Mouse (Mus musculus): ENCODE data around the gene Bach2.

Gene Bach2

DNA sequence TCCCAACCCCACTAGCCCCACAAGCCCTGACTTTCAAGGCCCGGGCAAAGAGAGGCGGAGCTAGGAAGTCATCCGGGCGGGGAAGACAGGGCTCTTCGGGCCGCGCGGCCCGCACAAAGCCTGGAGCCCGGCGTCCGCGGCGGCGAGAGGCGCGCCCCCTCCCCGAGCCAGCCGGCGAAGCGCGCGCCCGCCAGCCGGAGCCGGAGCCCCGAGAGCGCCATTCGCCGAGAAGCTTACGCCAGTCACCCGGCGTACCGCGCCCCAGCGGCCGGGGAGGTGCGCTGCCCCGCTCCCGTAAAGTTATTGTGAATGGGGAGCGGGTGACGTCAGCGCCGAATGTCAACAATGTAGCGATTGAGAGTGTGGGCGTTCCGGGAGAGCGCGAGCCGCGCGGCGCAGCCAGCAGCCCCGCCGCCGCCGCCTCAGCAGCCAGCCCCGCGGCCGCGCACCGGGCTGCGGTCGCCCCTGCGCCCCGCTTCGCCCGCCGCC is at the start of gene Bach2:
Gene Bach2 (plus strand): TSS at position 439 of the 489 bp plus-strand sequence.
- peak; percentile 88 for DNase-seq (ENCODE audit: low read depth)

DNA sequence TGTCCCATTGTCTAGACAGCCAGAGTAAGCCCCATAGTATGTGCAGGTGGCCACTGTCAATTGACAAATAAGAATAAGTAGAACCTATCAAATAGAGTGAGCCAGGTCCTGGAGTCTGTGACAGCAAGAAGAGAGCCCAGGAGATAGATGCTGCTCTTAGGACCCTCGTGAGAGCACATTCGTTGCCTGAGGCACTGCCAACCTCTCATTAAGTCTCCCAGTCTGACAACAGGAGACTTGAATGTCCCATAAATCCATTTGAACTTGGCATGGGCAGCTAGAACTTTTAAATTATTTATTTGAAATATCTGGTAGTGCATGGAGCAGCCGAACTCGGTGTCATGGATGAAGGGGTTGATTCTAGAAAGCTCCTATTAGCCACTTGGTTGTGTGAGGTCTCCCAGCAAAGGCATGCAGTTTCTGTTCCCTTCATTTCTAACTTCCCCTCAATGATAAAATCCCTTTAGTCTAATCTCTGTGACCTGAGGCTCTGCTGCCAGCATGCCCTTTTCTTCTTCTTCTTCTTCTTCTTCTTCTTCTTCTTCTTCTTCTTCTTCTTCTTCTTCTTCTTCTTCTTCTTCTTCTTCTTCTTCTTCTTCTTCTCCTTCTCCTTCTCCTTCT is 49.1 kb upstream of the Bach2 start:
- DNase-seq (ENCODE audit: low read depth) = no peak

GRCm38 (mm10) chr4:32190506-32190905 is 48.1 kb upstream of the Bach2 start:
- no peak for DNase-seq (ENCODE audit: low read depth)

DNA sequence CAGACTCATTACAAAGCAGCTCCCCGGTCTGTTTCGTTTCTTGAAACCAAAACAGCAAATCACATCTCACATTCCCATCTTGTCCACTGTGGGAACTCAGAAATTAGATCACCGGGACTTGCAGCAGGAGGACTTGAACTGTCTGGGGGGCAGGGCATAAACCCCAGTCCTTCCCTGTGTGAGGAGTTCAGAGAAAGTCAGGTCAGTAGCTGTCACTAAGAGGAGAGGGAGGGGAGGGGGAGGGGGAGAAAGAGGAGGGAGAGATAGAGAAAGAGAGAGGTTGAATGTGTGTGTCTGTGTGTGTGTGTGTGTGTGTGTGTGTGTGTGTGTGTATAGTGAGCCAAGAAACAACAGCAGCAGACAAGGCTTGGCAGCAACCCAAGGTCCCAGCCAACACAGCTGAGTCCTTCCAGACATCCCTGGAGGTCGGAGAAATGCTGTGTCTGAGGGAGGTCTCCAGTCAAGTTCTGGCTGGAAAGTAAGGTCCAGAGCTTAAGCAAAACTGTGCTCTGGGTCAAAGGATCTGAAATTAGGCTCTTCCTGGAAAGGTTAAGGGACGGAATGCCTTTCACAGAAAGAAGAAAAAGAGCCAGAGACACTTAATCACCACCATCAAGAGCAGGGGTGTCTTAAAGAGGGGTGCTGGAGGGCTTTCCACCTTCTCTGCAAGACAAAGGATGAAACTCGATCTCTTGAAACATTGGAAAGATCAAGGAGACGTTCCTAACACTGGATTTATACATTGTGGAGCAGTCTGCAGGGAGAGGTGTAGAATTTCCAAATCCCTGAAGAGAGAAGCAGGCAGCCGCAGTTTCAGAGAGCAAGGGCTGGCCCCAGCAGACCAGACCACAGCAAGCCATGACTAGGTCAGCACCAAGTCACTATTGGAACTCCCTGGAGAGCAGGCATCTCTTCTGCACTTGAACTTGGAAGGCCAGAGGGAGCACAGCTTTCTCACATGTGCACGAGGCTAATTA is 42.4 kb upstream of the Bach2 start:
- DNase-seq (ENCODE audit: low read depth) = no peak

DNA sequence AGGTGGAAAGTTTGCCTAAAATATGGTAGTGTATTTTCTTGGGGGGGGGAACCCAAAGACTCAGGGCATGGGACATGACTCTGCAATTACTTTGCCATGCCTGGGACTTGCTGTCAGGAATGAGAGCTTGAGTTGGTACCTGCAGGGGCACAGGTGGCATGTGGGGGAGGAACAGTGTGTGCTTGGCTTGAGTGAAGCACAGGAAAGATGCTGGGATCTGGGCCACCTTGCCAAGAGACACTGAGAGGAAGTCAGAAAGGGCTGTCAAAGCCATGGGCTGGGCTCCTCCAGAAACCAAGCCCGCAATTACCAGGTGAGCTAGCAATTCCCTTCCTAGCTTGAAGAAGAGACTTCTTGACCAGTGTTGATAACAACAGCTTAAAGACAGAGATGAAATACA is 40.6 kb upstream of the Bach2 start:
- DNase-seq (ENCODE audit: low read depth) = no peak

DNA sequence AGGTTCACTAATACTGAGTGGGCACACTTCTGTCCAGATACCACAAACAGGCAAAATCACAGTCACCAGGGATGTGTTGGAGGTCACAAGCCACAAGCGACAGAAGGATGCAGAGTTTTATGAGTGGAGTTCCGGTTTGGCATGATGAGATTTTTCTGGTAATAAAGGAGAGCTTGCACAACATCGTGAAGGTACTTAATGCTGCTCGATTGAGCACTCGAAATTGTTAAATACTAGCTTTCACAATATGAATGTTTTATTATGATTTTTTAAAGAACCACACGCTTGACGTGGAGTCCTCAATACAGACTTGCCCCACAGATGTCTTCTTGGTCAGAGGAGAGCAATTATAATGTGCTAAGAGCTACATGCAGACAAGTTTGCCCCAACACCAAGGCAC is 40.0 kb upstream of the Bach2 start:
- no peak for DNase-seq (ENCODE audit: low read depth)

GRCm38 (mm10) chr4:32199156-32199555 is 39.4 kb upstream of the Bach2 start:
- DNase-seq (ENCODE audit: low read depth) = no peak

GRCm38 (mm10) chr4:32201114-32201513 is 37.5 kb upstream of the Bach2 start:
- no peak for DNase-seq (ENCODE audit: low read depth)

DNA sequence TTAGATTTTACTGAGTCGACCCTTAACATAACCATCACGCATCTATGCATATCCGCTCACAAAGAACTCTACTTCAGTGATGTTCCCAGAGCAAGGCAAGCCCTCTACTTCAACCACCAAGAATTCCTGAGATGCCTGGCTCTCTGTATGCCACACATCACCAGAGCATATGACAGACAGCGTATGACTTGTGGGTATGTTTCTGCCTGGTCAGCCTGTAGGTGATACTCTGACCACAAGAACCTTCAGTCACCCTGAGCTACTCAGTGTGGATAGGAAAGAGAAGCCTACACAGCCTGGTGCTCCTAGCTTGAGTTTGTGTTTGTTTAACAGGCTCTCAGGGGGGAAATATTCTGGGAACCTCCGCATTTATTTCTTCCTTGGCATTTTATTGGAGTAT is 36.2 kb upstream of the Bach2 start:
- DNase-seq (ENCODE audit: low read depth) = no peak

- DNase-seq (ENCODE audit: low read depth) = peak; percentile 53
Observed at GRCm38 (mm10) chr4:32204819-32205218, 33.8 kb upstream of the Bach2 start.

DNA sequence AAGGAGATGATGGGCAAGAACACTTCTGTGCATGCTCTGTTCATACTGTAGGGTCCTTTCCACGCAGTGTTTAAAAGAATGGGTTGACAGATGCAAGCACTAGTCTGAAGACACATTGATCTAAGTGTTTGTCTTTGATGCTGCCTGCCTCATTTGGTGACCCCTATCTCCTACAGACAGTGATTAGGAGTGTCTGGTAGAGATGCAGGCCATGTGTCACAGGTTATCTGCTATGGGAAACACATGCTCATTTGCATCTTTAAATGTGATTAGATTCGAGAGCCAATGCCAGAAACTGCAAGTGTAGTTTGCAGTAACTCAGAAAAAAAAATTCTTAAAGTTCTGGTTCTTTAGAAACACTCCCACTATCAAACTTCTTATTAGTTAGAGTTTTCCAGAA is 32.8 kb upstream of the Bach2 start:
- peak; percentile 29 for DNase-seq (ENCODE audit: low read depth)

GRCm38 (mm10) chr4:32209995-32210394 is 28.6 kb upstream of the Bach2 start:
- DNase-seq (ENCODE audit: low read depth) = no peak

DNA sequence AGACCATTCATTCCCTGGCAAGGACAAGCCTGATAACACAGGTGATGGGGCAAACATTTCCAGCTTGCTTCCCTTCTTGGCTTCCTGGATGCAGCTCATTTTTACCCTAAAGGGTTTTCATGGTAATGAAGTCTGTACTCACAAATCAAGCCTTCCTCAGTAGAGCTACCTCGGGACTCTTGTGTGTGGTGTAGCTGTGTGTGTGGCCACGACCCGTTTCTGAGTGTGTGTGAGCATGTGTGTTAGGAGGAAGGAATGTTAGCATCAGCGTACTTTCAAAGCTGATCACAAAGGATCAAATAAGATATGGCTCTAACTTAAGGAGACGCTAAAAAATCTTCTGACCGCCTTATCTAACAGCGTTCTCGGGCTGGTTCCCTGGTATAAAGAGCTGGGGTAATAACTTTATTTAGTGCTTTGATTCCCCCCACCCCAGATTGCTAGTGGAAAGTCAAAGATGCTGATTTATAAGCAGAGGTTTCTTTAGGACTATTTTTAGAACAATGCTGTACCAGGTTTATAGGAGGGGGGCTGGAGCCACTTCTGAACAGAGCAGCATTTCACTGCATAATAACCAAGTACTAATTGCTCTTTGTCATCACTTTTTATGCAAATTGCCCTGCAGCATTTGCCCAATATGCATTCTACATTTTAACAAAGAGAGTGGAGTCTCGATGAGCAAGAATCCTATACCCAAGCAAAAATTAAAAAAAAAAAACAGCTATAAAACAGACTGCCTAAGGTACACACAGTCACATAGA is 28.0 kb upstream of the Bach2 start:
- no peak for DNase-seq (ENCODE audit: low read depth)

DNA sequence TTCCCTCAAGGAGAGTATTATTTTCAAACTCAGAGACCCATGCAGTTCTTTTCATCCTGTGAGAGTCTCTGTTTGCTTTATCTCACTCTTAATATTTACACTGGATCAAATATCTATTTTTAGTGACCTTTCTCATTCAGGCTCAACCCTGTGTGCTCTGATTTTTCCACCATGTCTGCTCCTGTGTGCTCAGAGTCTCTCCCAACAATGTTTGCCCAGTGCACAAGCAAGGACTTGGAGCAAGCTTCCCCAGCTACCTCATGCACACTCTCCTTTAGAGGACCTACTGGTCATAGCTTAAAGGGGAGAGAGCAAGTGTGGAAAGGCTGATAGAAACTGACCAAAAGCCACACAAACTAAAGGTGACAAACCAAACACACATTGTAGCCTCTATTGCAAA is 26.0 kb upstream of the Bach2 start:
- no peak for DNase-seq (ENCODE audit: low read depth)

GRCm38 (mm10) chr4:32216466-32216865 is 22.1 kb upstream of the Bach2 start:
- no peak for DNase-seq (ENCODE audit: low read depth)

DNA sequence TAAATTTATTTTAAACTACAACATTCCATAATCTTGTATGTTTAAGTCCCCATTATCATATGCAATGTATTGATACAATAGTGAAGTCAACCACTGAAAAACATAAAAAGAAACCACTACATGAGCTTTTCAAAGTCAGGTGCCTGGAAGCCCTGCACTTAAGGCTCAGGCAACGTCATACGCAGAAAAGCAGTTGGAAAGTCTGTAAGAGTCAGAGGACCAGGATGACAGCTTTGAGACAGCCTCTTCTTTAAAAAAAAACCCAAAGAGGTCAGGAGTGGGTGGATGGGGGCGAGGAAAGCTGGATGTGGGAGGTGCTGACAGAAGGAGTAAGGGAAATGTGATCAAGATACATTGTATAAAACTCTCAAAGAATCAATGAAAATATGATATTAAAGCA is 21.6 kb upstream of the Bach2 start:
- no peak for DNase-seq (ENCODE audit: low read depth)

GRCm38 (mm10) chr4:32217593-32217992 is 21.0 kb upstream of the Bach2 start:
- DNase-seq (ENCODE audit: low read depth) = no peak

DNA sequence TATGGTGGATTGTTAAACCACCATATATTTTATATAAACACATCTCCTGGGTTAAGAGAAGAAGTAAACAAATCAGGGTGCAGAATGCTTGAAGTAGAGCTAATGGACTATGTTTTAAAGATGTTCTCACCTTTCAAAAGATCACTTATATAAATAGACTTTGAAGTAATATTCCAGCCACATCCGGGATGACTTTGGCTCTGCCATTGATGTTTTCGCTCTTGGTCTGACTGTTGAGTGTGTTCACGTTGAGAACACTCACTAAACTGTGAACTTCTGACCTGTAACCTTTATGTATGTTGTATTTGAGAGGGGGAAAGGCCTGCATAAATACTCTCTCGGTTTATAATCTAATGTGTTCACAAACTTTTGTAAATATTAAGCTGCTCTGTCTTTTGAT is 20.2 kb upstream of the Bach2 start:
- DNase-seq (ENCODE audit: low read depth) = no peak

GRCm38 (mm10) chr4:32219428-32220128 is 19.0 kb upstream of the Bach2 start:
- no peak for DNase-seq (ENCODE audit: low read depth)

DNA sequence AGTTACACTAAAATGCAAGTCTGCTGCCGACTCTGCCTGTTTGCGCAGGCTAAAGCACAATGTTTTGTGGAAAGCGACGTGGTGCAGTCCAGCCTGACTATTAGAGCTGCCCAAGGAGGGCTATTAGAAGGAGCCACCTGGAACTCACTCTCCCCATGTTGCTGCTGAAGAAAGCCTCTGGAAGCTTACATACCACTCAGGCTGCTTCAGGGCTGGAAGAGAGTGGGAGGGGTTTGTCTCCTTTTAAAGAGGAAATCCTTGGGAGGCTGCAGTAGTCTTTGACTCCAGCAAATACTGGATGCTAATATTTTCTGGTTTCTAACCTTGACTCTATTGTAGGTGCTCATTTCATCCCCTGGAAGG is 18.5 kb upstream of the Bach2 start:
- DNase-seq (ENCODE audit: low read depth) = no peak

- DNase-seq (ENCODE audit: low read depth) = no peak
Observed at GRCm38 (mm10) chr4:32220961-32221360, 17.6 kb upstream of the Bach2 start.

GRCm38 (mm10) chr4:32223563-32223962 is 15.0 kb upstream of the Bach2 start:
- no peak for DNase-seq (ENCODE audit: low read depth)
